Mouse (Mus musculus): ENCODE results near the gene Nefh.

- TF ChIP-seq CTCF (IDR thresholded peaks at IDR 0.05; ENCODE audit: low read depth) (no peak), EP300 (optimal IDR thresholded peaks at IDR 0.05) (no peak)
Measured at GRCm38 (mm10) chr11:4953401-4953800, 5.5 kb upstream of the Nefh start.
